Mouse (Mus musculus) hindbrain, embryonic 13.5 days (tissue): ENCODE results near the gene Kazald1. TPM values are rescaled to one million over a fixed set of nuclear protein-coding genes. Genes with fewer than 3 reads are reported as not detected.
A peak's percentile ranks its signal among the peaks of the same experiment; 100 is the strongest.

Source experiments
- ATAC-seq: fragments of 200-750 bp; cut with Nextera tagmentation; 2 replicates; pipeline ENCODE4 v1.8.0; 2017; ENCODE audit warnings: moderate TSS enrichment; ENCODE audit not compliant: low FRiP score
- H3K27ac ChIP-seq: fragments of 300-500 bp; sonication (generic); 2 replicates; pipeline ENCODE4 v1.5.1; 2015; ENCODE audit warnings: inconsistent platforms, mild to moderate bottlenecking, moderate library complexity
- H3K27me3 ChIP-seq: fragments of 300-500 bp; sonication (generic); 2 replicates; pipeline ENCODE4 v1.6.1; 2015; ENCODE audit warnings: mild to moderate bottlenecking, inconsistent platforms
- H3K36me3 ChIP-seq: fragments of 300-500 bp; sonication (generic); 2 replicates; pipeline ENCODE4 v1.6.1; 2015; ENCODE audit warnings: mild to moderate bottlenecking, inconsistent platforms
- H3K4me1 ChIP-seq: fragments of 300-500 bp; sonication (generic); replicated peaks from 2 replicates; pipeline ENCODE4 v1.6.1; 2015; ENCODE audit warnings: inconsistent platforms
- H3K4me2 ChIP-seq: fragments of 300-500 bp; sonication (generic); 2 replicates; pipeline ENCODE4 v1.6.1; 2015; ENCODE audit warnings: inconsistent platforms, mild to moderate bottlenecking, moderate library complexity
- H3K4me3 ChIP-seq: fragments of 300-500 bp; sonication (generic); 2 replicates; pipeline ENCODE4 v1.5.1; 2015; ENCODE audit warnings: mild to moderate bottlenecking, inconsistent platforms
- H3K9ac ChIP-seq: fragments of 300-500 bp; sonication (generic); 2 replicates; pipeline ENCODE4 v1.6.1; 2015; ENCODE audit warnings: mild to moderate bottlenecking, inconsistent platforms
- H3K9me3 ChIP-seq: fragments of 300-500 bp; sonication (generic); 2 replicates; pipeline ENCODE4 v1.6.1; 2016; ENCODE audit warnings: inconsistent platforms
- WGBS: fragments of 180-500 bp; shearing (Covaris S2); methylation state at CpG from one replicate; pipeline ENCODE4 v1.1.7; 2015; 5-methylcytosine and 5-hydroxymethylcytosine counted together
- polyA plus RNA-seq: library from polyadenylated mRNA; unstranded; fragments of >200 nt; fragmentation: Nextera tagmentation; extraction: Ambion mirVana; gene quantifications from 2 replicates; pipeline ENCODE4 v1.2.1, GENCODE M21; 2015

Gene Kazald1
- polyA plus RNA-seq, 1 experiment from 2014 or later = 4.7 TPM

- Histone ChIP-seq H3K9ac (no peak overlapping the region), H3K27me3 (no peaks in the 10 kb centered on the region), H3K9me3 (no peaks in the 10 kb centered on the region), H3K4me2 (no peak overlapping the region), H3K4me3 (no peak overlapping the region), H3K27ac (no peak overlapping the region), H3K4me1 (peaks cover 39% of the 10 kb centered on the region), H3K36me3 (peaks cover 53% of the 10 kb centered on the region)
- no peak for ATAC-seq
- WGBS = 85% methylated on average over 6 of the region's 6 CpGs
These were observed 19.9 kb upstream of the Kazald1 start for GRCm38 (mm10) chr19:45054892-45055690.

GRCm38 (mm10) chr19:45056364-45056763 is 18.7 kb upstream of the Kazald1 start:
- H3K4me3 ChIP-seq = no peak overlapping the region
- 36% methylated on average over 4 of the region's 4 CpGs for WGBS
- H3K4me2 ChIP-seq = 0 out of 2 replicates have a peak overlapping the region, but pooled peaks have one; percentile 13
- peak overlapping the region; percentile 62 for H3K27ac ChIP-seq
- H3K36me3 ChIP-seq = peaks cover 41% of the 10 kb centered on the region
- H3K4me1 ChIP-seq = peaks cover 30% of the 10 kb centered on the region
- no peaks in the 10 kb centered on the region for H3K9me3 ChIP-seq
- no peak for ATAC-seq
- H3K9ac ChIP-seq = 0 out of 2 replicates have a peak overlapping the region, but pooled peaks have one; percentile 72
- H3K27me3 ChIP-seq = no peaks in the 10 kb centered on the region

GRCm38 (mm10) chr19:45056908-45057698 is 17.9 kb upstream of the Kazald1 start:
- peak overlapping the region; percentile 96 for H3K27ac ChIP-seq
- H3K4me3 ChIP-seq = peak overlapping the region; percentile 57
- WGBS = 89% methylated on average over 7 of the region's 7 CpGs
- peak overlapping the region; percentile 69 for H3K4me2 ChIP-seq
- H3K27me3 ChIP-seq = no peaks in the 10 kb centered on the region
- peaks cover 34% of the 10 kb centered on the region for H3K36me3 ChIP-seq
- H3K9me3 ChIP-seq = no peaks in the 10 kb centered on the region
- peaks cover 30% of the 10 kb centered on the region for H3K4me1 ChIP-seq
- H3K9ac ChIP-seq = peak overlapping the region; percentile 72
- ATAC-seq = no peak

GRCm38 (mm10) chr19:45057724-45058112 is 17.3 kb upstream of the Kazald1 start:
- Histone ChIP-seq H3K4me3 (peak overlapping the region; percentile 57), H3K4me1 (peaks cover 30% of the 10 kb centered on the region), H3K27me3 (0 out of 2 replicates have a peak, but pooled peaks cover 2% of the 10 kb centered on the region), H3K9ac (peak overlapping the region; percentile 72), H3K27ac (peak overlapping the region; percentile 96), H3K4me2 (peak overlapping the region; percentile 69), H3K9me3 (no peaks in the 10 kb centered on the region), H3K36me3 (peaks cover 28% of the 10 kb centered on the region)
- WGBS = 52% methylated on average over 7 of the region's 7 CpGs
- no peak for ATAC-seq

- peak overlapping the region; percentile 91 for H3K9ac ChIP-seq
- 0 out of 2 replicates have a peak, but pooled peaks cover 2% of the 10 kb centered on the region for H3K27me3 ChIP-seq
- H3K4me1 ChIP-seq = peaks cover 30% of the 10 kb centered on the region
- peak overlapping the region; percentile 96 for H3K27ac ChIP-seq
- no peaks in the 10 kb centered on the region for H3K9me3 ChIP-seq
- peak overlapping the region; percentile 57 for H3K4me3 ChIP-seq
- peak; percentile 94 for ATAC-seq
- WGBS = 1% methylated on average over 34 of the region's 34 CpGs
- H3K4me2 ChIP-seq = peak overlapping the region; percentile 69
- H3K36me3 ChIP-seq = peaks cover 22% of the 10 kb centered on the region
These were observed 16.8 kb upstream of the Kazald1 start for GRCm38 (mm10) chr19:45058113-45058839.

- H3K27ac ChIP-seq = peak overlapping the region; percentile 96
- 0 out of 2 replicates have a peak, but pooled peaks cover 2% of the 10 kb centered on the region for H3K27me3 ChIP-seq
- under 1% methylated on average over 14 of the region's 14 CpGs for WGBS
- H3K36me3 ChIP-seq = peaks cover 17% of the 10 kb centered on the region
- H3K9ac ChIP-seq = peak overlapping the region; percentile 91
- ATAC-seq = no peak; the same call in 1 of the 2 replicates
- H3K4me3 ChIP-seq = peak overlapping the region; percentile 57
- H3K4me2 ChIP-seq = peak overlapping the region; percentile 69
- H3K4me1 ChIP-seq = peaks cover 31% of the 10 kb centered on the region
- H3K9me3 ChIP-seq = no peaks in the 10 kb centered on the region
These were observed 16.2 kb upstream of the Kazald1 start for GRCm38 (mm10) chr19:45058841-45059240.

GRCm38 (mm10) chr19:45063565-45064292 is 11.3 kb upstream of the Kazald1 start:
- Histone ChIP-seq H3K27me3 (peaks cover 51% of the 10 kb centered on the region), H3K4me3 (0 out of 2 replicates have a peak overlapping the region, but pooled peaks have one; percentile 11), H3K4me2 (peak overlapping the region; percentile 41), H3K4me1 (peaks cover 28% of the 10 kb centered on the region), H3K9me3 (no peaks in the 10 kb centered on the region), H3K36me3 (no peaks in the 10 kb centered on the region), H3K27ac (no peak overlapping the region), H3K9ac (peak overlapping the region; percentile 39)
- ATAC-seq = no peak
- WGBS = 42% methylated on average over 20 of the region's 20 CpGs

GRCm38 (mm10) chr19:45065226-45065625 is 9.8 kb upstream of the Kazald1 start:
- H3K4me3 ChIP-seq = no peak overlapping the region
- no peak overlapping the region for H3K4me2 ChIP-seq
- no peaks in the 10 kb centered on the region for H3K9me3 ChIP-seq
- peaks cover 64% of the 10 kb centered on the region for H3K27me3 ChIP-seq
- ATAC-seq = 0 out of 2 replicates have a peak, but pooled peaks have one; percentile 13
- 3% methylated on average over 21 of the region's 21 CpGs for WGBS
- H3K36me3 ChIP-seq = no peaks in the 10 kb centered on the region
- no peak overlapping the region for H3K27ac ChIP-seq
- H3K4me1 ChIP-seq = peaks cover 19% of the 10 kb centered on the region
- H3K9ac ChIP-seq = peak overlapping the region; percentile 29; the same call in 1 of the 2 replicates

GRCm38 (mm10) chr19:45067170-45067569 is 7.9 kb upstream of the Kazald1 start:
- Histone ChIP-seq H3K27me3 (peaks cover 84% of the 10 kb centered on the region), H3K4me3 (no peak overlapping the region), H3K9ac (no peak overlapping the region), H3K27ac (no peak overlapping the region), H3K4me1 (peaks cover 19% of the 10 kb centered on the region), H3K4me2 (no peak overlapping the region), H3K36me3 (no peaks in the 10 kb centered on the region), H3K9me3 (no peaks in the 10 kb centered on the region)
- no peak for ATAC-seq
- WGBS = 20% methylated on average over 17 of the region's 17 CpGs

GRCm38 (mm10) chr19:45067758-45068510 is 7.1 kb upstream of the Kazald1 start:
- Histone ChIP-seq H3K36me3 (no peaks in the 10 kb centered on the region), H3K9ac (no peak overlapping the region), H3K27me3 (peaks cover 84% of the 10 kb centered on the region), H3K4me2 (no peak overlapping the region), H3K4me1 (peaks cover 19% of the 10 kb centered on the region), H3K9me3 (no peaks in the 10 kb centered on the region), H3K27ac (no peak overlapping the region), H3K4me3 (no peak overlapping the region)
- 80% methylated on average over 7 of the region's 7 CpGs for WGBS
- ATAC-seq = no peak
